Comparison of ENCODE assay signal across 9 mouse cellular contexts in the genomic region with DNA sequence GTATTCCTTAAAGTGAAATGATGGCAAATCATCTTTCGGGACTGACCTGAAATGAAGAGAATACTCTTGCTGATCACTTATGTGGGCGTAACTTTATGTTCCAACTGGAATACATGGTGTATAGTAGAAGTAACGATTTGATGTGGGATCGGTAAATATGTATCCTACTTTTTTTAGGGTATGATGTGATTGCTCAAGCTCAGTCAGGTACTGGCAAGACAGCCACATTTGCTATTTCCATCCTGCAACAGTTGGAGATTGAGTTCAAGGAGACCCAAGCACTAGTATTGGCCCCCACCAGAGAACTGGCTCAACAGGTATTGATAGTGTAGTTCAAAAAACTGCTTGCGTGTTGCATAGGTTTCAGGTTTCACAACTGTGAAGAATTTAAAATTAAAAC. TPM values are rescaled to one million over a fixed set of nuclear protein-coding genes. Genes with fewer than 3 reads are reported as not detected.
DNase-seq lines count a peak whose midpoint lies in the region; ATAC-seq and TF ChIP-seq lines count a peak whose summit lies in the region.
"Had no signal": no experiment of that assay in that cellular context is flagged by ENCODE, and none has a peak within 500 bp of the region (broad histone marks: within the 10 kb centered on the region; RNA-seq: fewer than 3 reads in every experiment).

No protein-coding gene starts in this region.

- H3K36me3 ChIP-seq in megakaryocyte, embryonic 14.5 days (replicated peaks; ENCODE audit: low read length): peaks cover 45% of the 10 kb centered on the region
- H3K36me3 ChIP-seq in limb, embryonic 12.5 days: peaks cover 49% of the 10 kb centered on the region
- H3K36me3 ChIP-seq in stomach, embryonic 15.5 days: peaks cover 27% of the 10 kb centered on the region; the same call in 1 of the 2 replicates

- H3K9ac ChIP-seq in limb, embryonic 12.5 days (replicated peaks): peak overlapping the region; percentile 100
- H3K9ac ChIP-seq in stomach, embryonic 15.5 days: peak overlapping the region; percentile 100

- H3K4me3 ChIP-seq in megakaryocyte, embryonic 14.5 days (replicated peaks): peak overlapping the region; percentile 99
- peak overlapping the region; percentile 98 for H3K4me3 ChIP-seq in embryonic fibroblast, embryonic 13.5 days (ENCODE audit: insufficient read depth, low read length)
- H3K4me3 ChIP-seq in limb, embryonic 12.5 days (replicated peaks): peak overlapping the region; percentile 97
- H3K4me3 ChIP-seq in stomach, embryonic 15.5 days (replicated peaks): peak overlapping the region; percentile 91

- WGBS in limb, embryonic 12.5 days: 3% methylated on average over 5 of the region's 5 CpGs
- 1% methylated on average over 5 of the region's 5 CpGs for WGBS in stomach, embryonic 15.5 days

- H3K9me3 ChIP-seq in megakaryocyte, embryonic 14.5 days: no peaks in the 10 kb centered on the region
- no peaks in the 10 kb centered on the region for H3K9me3 ChIP-seq in limb, embryonic 12.5 days
- no peaks in the 10 kb centered on the region for H3K9me3 ChIP-seq in stomach, embryonic 15.5 days

- H3K27me3 ChIP-seq in megakaryocyte, embryonic 14.5 days (replicated peaks): no peaks in the 10 kb centered on the region
- H3K27me3 ChIP-seq in limb, embryonic 12.5 days: no peaks in the 10 kb centered on the region
- no peaks in the 10 kb centered on the region for H3K27me3 ChIP-seq in stomach, embryonic 15.5 days (replicated peaks)

- no peak for ATAC-seq in megakaryocyte, adult 5-6 weeks (ENCODE audit: poor library complexity, severe bottlenecking)
- ATAC-seq in limb, embryonic 12.5 days (ENCODE audit: insufficient number of reproducible peaks, insufficient read depth, low FRiP score, low TSS enrichment, low read depth): no peak
- no peak for ATAC-seq in stomach, embryonic 15.5 days (ENCODE audit: insufficient read depth, low FRiP score, low read depth)

- peak overlapping the region; percentile 67 for H3K27ac ChIP-seq in embryonic fibroblast, embryonic 13.5 days (ENCODE audit: insufficient read depth, low read length)
- peak overlapping the region; percentile 98; the same call in 1 of the 2 replicates for H3K27ac ChIP-seq in limb, embryonic 12.5 days
- peak overlapping the region; percentile 99; the same call in 1 of the 2 replicates for H3K27ac ChIP-seq in stomach, embryonic 15.5 days

- H3K4me2 ChIP-seq in limb, embryonic 12.5 days: peak overlapping the region; percentile 91
- H3K4me2 ChIP-seq in stomach, embryonic 15.5 days: peak overlapping the region; percentile 76

- DNase-seq in adrenal gland, adult 2 months: no peak
- no peak for DNase-seq in frontal cortex, postnatal 14 days (ENCODE audit: low spot score in 2 of 2)
- no peak for DNase-seq in right cerebral cortex, postnatal 14 days
- DNase-seq: cerebellum, adult 8-10 months had no signal

- TF ChIP-seq POLR2A in embryonic fibroblast, embryonic 13.5 days (IDR thresholded peaks at IDR 0.05; ENCODE audit: low read depth, low read length): peak; percentile 25; the same call in 1 of the 2 replicates

- H3K4me1 ChIP-seq in megakaryocyte, embryonic 14.5 days: peaks cover 41% of the 10 kb centered on the region
- H3K4me1 ChIP-seq in embryonic fibroblast, embryonic 13.5 days (ENCODE audit: control insufficient read depth, insufficient read depth, low read length): no peaks in the 10 kb centered on the region
- peaks cover 19% of the 10 kb centered on the region for H3K4me1 ChIP-seq in limb, embryonic 12.5 days (replicated peaks)
- H3K4me1 ChIP-seq in stomach, embryonic 15.5 days: peaks cover 5% of the 10 kb centered on the region; the same call in 1 of the 2 replicates

- no peak for TF ChIP-seq CTCF in embryonic fibroblast, embryonic 13.5 days (IDR thresholded peaks at IDR 0.05; ENCODE audit: borderline replicate concordance, insufficient read depth, low read length)

RNA-seq across cellular contexts. Expression of a gene that starts 1.7 kb away (rescaled TPM):
- polyA plus RNA-seq in megakaryocyte, embryonic 14.5 days (2012; ENCODE audit: insufficient read depth, low replicate concordance): 5.3 TPM in 1 of 2 replicates, not detected in the other
- total RNA-seq in megakaryocyte, adult 5-6 weeks (2015): 299 and 324 TPM in 2 replicates
- total RNA-seq in megakaryocyte, adult 5-6 weeks (2017): 454 and 463 TPM in 2 replicates
- 552 and 554 TPM in 2 replicates for polyA plus RNA-seq in embryonic fibroblast, embryonic 13.5 days (2011; ENCODE audit: insufficient read length, low read depth, missing spikeins)
- 237 and 250 TPM in 2 replicates for polyA plus RNA-seq in limb, embryonic 12.5 days (2016; fragmentation: Nextera tagmentation; extraction: Ambion mirVana)
- polyA plus RNA-seq in stomach, embryonic 15.5 days (2015; fragmentation: Nextera tagmentation; extraction: Ambion mirVana): 224 and 234 TPM in 2 replicates
- 100 to 1,000 TPM; 474 to 617 TPM for total RNA-seq in adrenal gland, adult 2 months (2021)
- 24.3 and 27.9 TPM in 2 replicates for polyA plus RNA-seq in adrenal gland, adult 2 months (2012; rRNA removed)

RNA-seq across cellular contexts. Expression of a gene that starts 18.6 kb away (rescaled TPM):
- 26.5 TPM in 1 of 2 replicates, not detected in the other for polyA plus RNA-seq in megakaryocyte, embryonic 14.5 days (2012; ENCODE audit: insufficient read depth, low replicate concordance)
- 107 and 122 TPM in 2 replicates for total RNA-seq in megakaryocyte, adult 5-6 weeks (2015)
- 42.3 and 45.5 TPM in 2 replicates for total RNA-seq in megakaryocyte, adult 5-6 weeks (2017)
- polyA plus RNA-seq in embryonic fibroblast, embryonic 13.5 days (2011; ENCODE audit: insufficient read length, low read depth, missing spikeins): 17.6 and 22.3 TPM in 2 replicates
- polyA plus RNA-seq in limb, embryonic 12.5 days (2016; fragmentation: Nextera tagmentation; extraction: Ambion mirVana): 175 and 179 TPM in 2 replicates
- polyA plus RNA-seq in stomach, embryonic 15.5 days (2015; fragmentation: Nextera tagmentation; extraction: Ambion mirVana): 109 and 117 TPM in 2 replicates
- total RNA-seq in adrenal gland, adult 2 months (2021): 1 to 10 TPM; 3.4 to 7.8 TPM
- polyA plus RNA-seq in adrenal gland, adult 2 months (2012; rRNA removed): not detected in 2 replicates

RNA-seq across cellular contexts. Expression of a gene that starts 37.4 kb away (rescaled TPM):
- polyA plus RNA-seq in megakaryocyte, embryonic 14.5 days (2012; ENCODE audit: insufficient read depth, low replicate concordance): not detected in 2 replicates
- 0.55 and 0.80 TPM in 2 replicates for total RNA-seq in megakaryocyte, adult 5-6 weeks (2015)
- total RNA-seq in megakaryocyte, adult 5-6 weeks (2017): 0.40 and 1.7 TPM in 2 replicates
- not detected in 2 replicates for polyA plus RNA-seq in embryonic fibroblast, embryonic 13.5 days (2011; ENCODE audit: insufficient read length, low read depth, missing spikeins)
- not detected in 2 replicates for polyA plus RNA-seq in limb, embryonic 12.5 days (2016; fragmentation: Nextera tagmentation; extraction: Ambion mirVana)
- polyA plus RNA-seq in stomach, embryonic 15.5 days (2015; fragmentation: Nextera tagmentation; extraction: Ambion mirVana): 0.10 TPM in 1 of 2 replicates, not detected in the other
- 100 to 1,000 TPM; 337 to 708 TPM for total RNA-seq in adrenal gland, adult 2 months (2021)
- polyA plus RNA-seq in adrenal gland, adult 2 months (2012; rRNA removed): 138 and 239 TPM in 2 replicates

RNA-seq across cellular contexts. Expression of a gene that starts 51.3 kb away (rescaled TPM):
- 0.17 TPM in 1 of 2 replicates, not detected in the other for polyA plus RNA-seq in megakaryocyte, embryonic 14.5 days (2012; ENCODE audit: insufficient read depth, low replicate concordance)
- 0.46 TPM in 1 of 2 replicates, not detected in the other for total RNA-seq in megakaryocyte, adult 5-6 weeks (2015)
- total RNA-seq in megakaryocyte, adult 5-6 weeks (2017): 0.11 and 0.41 TPM in 2 replicates
- polyA plus RNA-seq in embryonic fibroblast, embryonic 13.5 days (2011; ENCODE audit: insufficient read length, low read depth, missing spikeins): 1.4 and 1.5 TPM in 2 replicates
- polyA plus RNA-seq in limb, embryonic 12.5 days (2016; fragmentation: Nextera tagmentation; extraction: Ambion mirVana): 0.15 and 0.17 TPM in 2 replicates
- polyA plus RNA-seq in stomach, embryonic 15.5 days (2015; fragmentation: Nextera tagmentation; extraction: Ambion mirVana): 12.3 and 42.4 TPM in 2 replicates
- 1 to 10 TPM in 1 of 2 experiments, under 1 TPM in 1; 0.41 to 5.2 TPM for total RNA-seq in adrenal gland, adult 2 months (2021)
- polyA plus RNA-seq in adrenal gland, adult 2 months (2012; rRNA removed): not detected in 2 replicates

Comparison
In these comparisons a context has a peak if more than half of its experiments do, and no peak if none do; other contexts are left out.
1. RNA of a gene that starts 37.4 kb away (polyA plus RNA-seq): 138 to 239 TPM in adrenal gland, adult 2 months; not detected in megakaryocyte, embryonic 14.5 days, not detected in embryonic fibroblast, embryonic 13.5 days, not detected in limb, embryonic 12.5 days and 0.10 TPM in stomach, embryonic 15.5 days; every median in the first group is over 100 times any median in the second.
2. Peak in every context shown above with its lines, with median percentiles within 50 percentile points of each other: H3K4me3 ChIP-seq and H3K27ac ChIP-seq.